Mouse (Mus musculus) hindbrain, postnatal 0 days (tissue): Measurements from ENCODE around the gene Klk1b5. TPM values are rescaled to one million over a fixed set of nuclear protein-coding genes. Genes with fewer than 3 reads are reported as not detected.

Experiments
- ATAC-seq: fragments of 200-750 bp; cut with Nextera tagmentation; 2 replicates; pipeline ENCODE4 v1.8.0; 2017; ENCODE audit warnings: mild to moderate bottlenecking, moderate TSS enrichment, moderate library complexity
- DNase-seq: peaks from one replicate; pipeline ENCODE4 v3.0.0-alpha.2; 2015; ENCODE audit warnings: low spot score
- H3K27ac ChIP-seq: fragments of 300-500 bp; sonication (generic); 2 replicates; pipeline ENCODE4 v1.5.1; 2014; ENCODE audit warnings: mild to moderate bottlenecking
- H3K27me3 ChIP-seq: fragments of 300-500 bp; sonication (generic); 2 replicates; pipeline ENCODE4 v1.6.1; 2014; ENCODE audit warnings: low read length, mixed read lengths; ENCODE audit not compliant: insufficient read depth
- H3K36me3 ChIP-seq: fragments of 300-500 bp; sonication (generic); 2 replicates; pipeline ENCODE4 v1.6.1; 2014; ENCODE audit warnings: low read length, mixed read lengths; ENCODE audit not compliant: insufficient read depth
- H3K4me1 ChIP-seq: fragments of 300-500 bp; sonication (generic); 2 replicates; pipeline ENCODE4 v1.6.1; 2014; ENCODE audit warnings: antibody characterized with exemption, low read length, mixed read lengths; ENCODE audit not compliant: insufficient read depth
- H3K4me2 ChIP-seq: fragments of 300-500 bp; sonication (generic); 2 replicates; pipeline ENCODE4 v1.6.1; 2014; ENCODE audit warnings: low read depth, mild to moderate bottlenecking, low read length, moderate library complexity, mixed read lengths
- H3K4me3 ChIP-seq: fragments of 300-500 bp; sonication (generic); 2 replicates; pipeline ENCODE4 v1.5.1; 2014; ENCODE audit warnings: low read length
- H3K9ac ChIP-seq: fragments of 300-500 bp; sonication (generic); replicated peaks from 2 replicates; pipeline ENCODE4 v1.6.1; 2014; ENCODE audit warnings: mild to moderate bottlenecking, low read length, moderate library complexity, mixed read lengths
- H3K9me3 ChIP-seq: fragments of 300-500 bp; sonication (generic); 2 replicates; pipeline ENCODE4 v1.6.1; 2016; ENCODE audit warnings: low read length, mixed read lengths
- CTCF ChIP-seq: IDR thresholded peaks from 2 replicates; pipeline ENCODE4 v1.5.1; 2016; ENCODE audit warnings: antibody characterized with exemption, control low read depth, low read depth
- WGBS: fragments of 180-500 bp; shearing (Covaris S2); extraction: QIAGEN DNeasy Blood & Tissue Kit; methylation state at CpG from one replicate; pipeline ENCODE4 v1.1.7; 2014; 5-methylcytosine and 5-hydroxymethylcytosine counted together
- polyA plus RNA-seq: library from polyadenylated mRNA; unstranded; fragments of >200 nt; fragmentation: Nextera tagmentation; extraction: Ambion mirVana; gene quantifications from 2 replicates; pipeline ENCODE4 v1.2.1, GENCODE M21; 2015
- total RNA-seq: library from RNA; depleted of rRNA; stranded (reverse); fragments of >200 nt; gene quantifications from 2 replicates; pipeline ENCODE4 v1.2.3, GENCODE M21; 2014

Klk1b5 gene
- total and polyA plus RNA-seq, 2 experiments from 2014 or later: not detected

- Histone ChIP-seq H3K27ac (no peak overlapping the region), H3K4me3 (no peak overlapping the region), H3K4me2 (no peak overlapping the region), H3K36me3 (peaks cover 15% of the 10 kb centered on the region), H3K27me3 (no peaks in the 10 kb centered on the region), H3K9me3 (no peaks in the 10 kb centered on the region), H3K9ac (no peak overlapping the region), H3K4me1 (peaks cover under 1% of the 10 kb centered on the region; the same call in 1 of the 2 replicates)
- 0 out of 2 replicates have a peak, but pooled peaks have one; percentile 6 for ATAC-seq
- DNase-seq: no peak
- peak; percentile 33; the same call in 1 of the 2 replicates for TF ChIP-seq CTCF
- 63% methylated on average over 15 of the region's 15 CpGs for WGBS
These were observed 37.4 kb downstream of the Klk1b5 start for GRCm38 (mm10) chr7:44253023-44253616.

- WGBS: 68% methylated on average over 6 of the region's 6 CpGs
- Histone ChIP-seq H3K4me1 (no peaks in the 10 kb centered on the region), H3K9me3 (no peaks in the 10 kb centered on the region), H3K4me3 (no peak overlapping the region), H3K27ac (no peak overlapping the region), H3K4me2 (no peak overlapping the region), H3K27me3 (no peaks in the 10 kb centered on the region), H3K9ac (no peak overlapping the region), H3K36me3 (peaks cover 6% of the 10 kb centered on the region; the same call in 1 of the 2 replicates)
- DNase-seq (no peak), ATAC-seq (no peak)
- TF ChIP-seq CTCF: no peak
These were observed 39.2 kb downstream of the Klk1b5 start for GRCm38 (mm10) chr7:44254930-44255329.

- WGBS: 83% methylated on average over 4 of the region's 4 CpGs
- no peaks in the 10 kb centered on the region; the same call in 1 of the 2 replicates for H3K36me3 ChIP-seq
These were observed 41.5 kb downstream of the Klk1b5 start, which contains the start of gene Acp4 for GRCm38 (mm10) chr7:44257278-44257677. TSS of gene Acp4 (minus strand) at chr7:44257378.

GRCm38 (mm10) chr7:44260410-44260809 lies 44.7 kb downstream of the Klk1b5 start:
- no peak overlapping the region for H3K27ac ChIP-seq
- no peaks in the 10 kb centered on the region for H3K9me3 ChIP-seq
- ATAC-seq (no peak), DNase-seq (no peak)
- no peaks in the 10 kb centered on the region for H3K27me3 ChIP-seq
- no peak overlapping the region for H3K9ac ChIP-seq
- H3K4me1 ChIP-seq: no peaks in the 10 kb centered on the region
- no peak overlapping the region for H3K4me2 ChIP-seq
- H3K36me3 ChIP-seq: no peaks in the 10 kb centered on the region
- H3K4me3 ChIP-seq: no peak overlapping the region
- WGBS: 75% methylated on average over 6 of the region's 6 CpGs
- TF ChIP-seq CTCF: no peak

More at GRCm38 (mm10) chr7:44257278-44257677, 41.5 kb downstream of the Klk1b5 start, which contains the start of gene Acp4:
- no peak within 1 kb of the TSS for H3K4me3 ChIP-seq
- H3K27ac ChIP-seq: no peak within 1 kb of the TSS
- H3K4me1 ChIP-seq: no peaks in the 10 kb centered on the region
- no peak within 1 kb of the TSS for H3K9ac ChIP-seq
- DNase-seq: no peak
- H3K9me3 ChIP-seq: no peaks in the 10 kb centered on the region
- no peaks in the 10 kb centered on the region for H3K27me3 ChIP-seq
- no peak for ATAC-seq
- TF ChIP-seq CTCF: no peak
- no peak within 1 kb of the TSS for H3K4me2 ChIP-seq

- no peak within 1 kb of the TSS for H3K4me2 ChIP-seq
- no peak within 1 kb of the TSS for H3K27ac ChIP-seq
- H3K9ac ChIP-seq: no peak within 1 kb of the TSS
- ATAC-seq (no peak), DNase-seq (no peak)
- H3K9me3 ChIP-seq: no peaks in the 10 kb centered on the region
- no peak within 1 kb of the TSS for H3K4me3 ChIP-seq
- no peaks in the 10 kb centered on the region for H3K36me3 ChIP-seq
- WGBS: 37% methylated on average over 5 of the region's 5 CpGs
- TF ChIP-seq CTCF: no peak
- H3K4me1 ChIP-seq: no peaks in the 10 kb centered on the region
- H3K27me3 ChIP-seq: no peaks in the 10 kb centered on the region
These were observed 45.4 kb downstream of the Klk1b5 start, which contains the start of gene Gm15517 for GRCm38 (mm10) chr7:44261147-44261546. TSS of gene Gm15517 (plus strand) at chr7:44261447.

- Histone ChIP-seq H3K27me3 (no peaks in the 10 kb centered on the region), H3K36me3 (no peaks in the 10 kb centered on the region), H3K4me2 (peak overlapping the region; percentile 77), H3K9me3 (no peaks in the 10 kb centered on the region), H3K9ac (peak overlapping the region; percentile 48; the same call in 1 of the 2 replicates), H3K4me3 (peak overlapping the region; percentile 37), H3K27ac (peak overlapping the region; percentile 32; the same call in 1 of the 2 replicates), H3K4me1 (no peaks in the 10 kb centered on the region)
- under 1% methylated on average over 34 of the region's 34 CpGs for WGBS
- ATAC-seq (peak; percentile 88), DNase-seq (peak; percentile 98)
- TF ChIP-seq CTCF: peak; percentile 97
These were observed 47.3 kb downstream of the Klk1b5 start for GRCm38 (mm10) chr7:44262791-44263643.
